Mouse (Mus musculus) lung, embryonic 14.5 days (tissue): Measurements from ENCODE around the gene Elp6. TPM values are rescaled to one million over a fixed set of nuclear protein-coding genes. Genes with fewer than 3 reads are reported as not detected.

Experiments used
- ATAC-seq: fragments of 200-750 bp; cut with Nextera tagmentation; 2 replicates; pipeline ENCODE4 v1.8.0; 2017; ENCODE audit warnings: mild to moderate bottlenecking, moderate TSS enrichment, moderate library complexity; ENCODE audit not compliant: insufficient read depth
- DNase-seq: peaks from one replicate; pipeline ENCODE4 v3.0.0-alpha.2; 2015
- H3K27ac ChIP-seq: fragments of 300-500 bp; sonication (generic); 2 replicates; pipeline ENCODE4 v1.5.1; 2014; ENCODE audit warnings: low read depth, mild to moderate bottlenecking, moderate library complexity
- H3K27me3 ChIP-seq: fragments of 300-500 bp; sonication (generic); 2 replicates; pipeline ENCODE4 v1.6.1; 2014; ENCODE audit warnings: low read length, control low read depth; ENCODE audit not compliant: insufficient read depth
- H3K36me3 ChIP-seq: fragments of 300-500 bp; sonication (generic); 2 replicates; pipeline ENCODE4 v1.6.1; 2014; ENCODE audit warnings: control low read depth; ENCODE audit not compliant: insufficient read depth
- H3K4me1 ChIP-seq: fragments of 300-500 bp; sonication (generic); 2 replicates; pipeline ENCODE4 v1.6.1; 2014; ENCODE audit warnings: antibody characterized with exemption, control low read depth; ENCODE audit not compliant: insufficient read depth
- H3K4me2 ChIP-seq: fragments of 300-500 bp; sonication (generic); 2 replicates; pipeline ENCODE4 v1.6.1; 2014; ENCODE audit warnings: mild to moderate bottlenecking
- H3K4me3 ChIP-seq: fragments of 300-500 bp; sonication (generic); 2 replicates; pipeline ENCODE4 v1.5.1; 2014; ENCODE audit warnings: low read depth, low read length
- H3K9ac ChIP-seq: fragments of 300-500 bp; sonication (generic); 2 replicates; pipeline ENCODE4 v1.6.1; 2014
- H3K9me3 ChIP-seq: fragments of 300-500 bp; sonication (generic); 2 replicates; pipeline ENCODE4 v1.6.1; 2016; ENCODE audit warnings: low read depth, low read length, control low read depth
- CTCF ChIP-seq: IDR thresholded peaks from 2 replicates; pipeline ENCODE4 v1.5.1; 2016; ENCODE audit warnings: antibody characterized with exemption, low read depth
- WGBS: fragments of 180-500 bp; shearing (Covaris S2); extraction: QIAGEN DNeasy Blood & Tissue Kit; methylation state at CpG from one replicate; pipeline ENCODE4 v1.1.7; 2014; 5-methylcytosine and 5-hydroxymethylcytosine counted together
- polyA plus RNA-seq: library from polyadenylated mRNA; unstranded; fragments of >200 nt; fragmentation: Nextera tagmentation; extraction: Ambion mirVana; gene quantifications from 2 replicates; pipeline ENCODE4 v1.2.1, GENCODE M21; 2014

The Elp6 gene
- polyA plus RNA-seq, 1 experiment from 2014 or later: 30.8 TPM

- Histone ChIP-seq H3K4me1 (no peaks in the 10 kb centered on the region), H3K36me3 (no peaks in the 10 kb centered on the region), H3K27ac (no peak overlapping the region), H3K9ac (no peak overlapping the region), H3K27me3 (no peaks in the 10 kb centered on the region), H3K4me3 (no peak overlapping the region), H3K4me2 (no peak overlapping the region), H3K9me3 (no peaks in the 10 kb centered on the region)
- WGBS: 85% methylated on average over 3 of the region's 3 CpGs
- TF ChIP-seq CTCF: no peak
- no peak for ATAC-seq
- no peak for DNase-seq
Measured at GRCm38 (mm10) chr9:110272330-110272729, 32.6 kb upstream of the Elp6 start.

GRCm38 (mm10) chr9:110273507-110273906 is 31.5 kb upstream of the Elp6 start:
- Histone ChIP-seq H3K9me3 (no peaks in the 10 kb centered on the region), H3K9ac (no peak overlapping the region), H3K4me3 (no peak overlapping the region), H3K27me3 (no peaks in the 10 kb centered on the region), H3K36me3 (no peaks in the 10 kb centered on the region), H3K27ac (no peak overlapping the region), H3K4me1 (no peaks in the 10 kb centered on the region), H3K4me2 (no peak overlapping the region)
- WGBS: 57% methylated on average over 4 of the region's 4 CpGs
- DNase-seq (no peak), ATAC-seq (no peak)
- TF ChIP-seq CTCF: no peak

- Histone ChIP-seq H3K9me3 (no peaks in the 10 kb centered on the region), H3K4me2 (no peak overlapping the region), H3K27me3 (no peaks in the 10 kb centered on the region), H3K36me3 (no peaks in the 10 kb centered on the region), H3K4me1 (no peaks in the 10 kb centered on the region), H3K9ac (no peak overlapping the region), H3K27ac (no peak overlapping the region), H3K4me3 (no peak overlapping the region)
- WGBS: 60% methylated on average over 5 of the region's 5 CpGs
- peak; percentile 2; the same call in 1 of the 2 replicates for TF ChIP-seq CTCF
- ATAC-seq (no peak), DNase-seq (no peak)
Measured at GRCm38 (mm10) chr9:110275882-110276281, 29.1 kb upstream of the Elp6 start.

- ATAC-seq (no peak), DNase-seq (no peak)
- no peak overlapping the region for H3K27ac ChIP-seq
- H3K4me1 ChIP-seq: no peaks in the 10 kb centered on the region
- no peak for TF ChIP-seq CTCF
- no peaks in the 10 kb centered on the region for H3K27me3 ChIP-seq
- no peaks in the 10 kb centered on the region for H3K36me3 ChIP-seq
- H3K9me3 ChIP-seq: no peaks in the 10 kb centered on the region
- 37% methylated on average over 8 of the region's 8 CpGs for WGBS
- H3K4me3 ChIP-seq: no peak overlapping the region
- H3K4me2 ChIP-seq: no peak overlapping the region
- no peak overlapping the region for H3K9ac ChIP-seq
Measured at GRCm38 (mm10) chr9:110277431-110277881, 27.5 kb upstream of the Elp6 start.

- no peak for DNase-seq
- H3K27me3 ChIP-seq: no peaks in the 10 kb centered on the region
- no peak overlapping the region for H3K4me3 ChIP-seq
- no peak overlapping the region for H3K27ac ChIP-seq
- H3K4me1 ChIP-seq: no peaks in the 10 kb centered on the region
- no peaks in the 10 kb centered on the region for H3K9me3 ChIP-seq
- 88% methylated on average over 8 of the region's 10 CpGs for WGBS
- TF ChIP-seq CTCF: no peak
- no peaks in the 10 kb centered on the region for H3K36me3 ChIP-seq
- H3K4me2 ChIP-seq: no peak overlapping the region
- no peak overlapping the region for H3K9ac ChIP-seq
- ATAC-seq: no peak
Measured at GRCm38 (mm10) chr9:110284075-110284697, 20.8 kb upstream of the Elp6 start.

GRCm38 (mm10) chr9:110287321-110287924 is 17.6 kb upstream of the Elp6 start:
- H3K4me3 ChIP-seq: no peak overlapping the region
- no peak overlapping the region for H3K27ac ChIP-seq
- DNase-seq (no peak), ATAC-seq (no peak)
- no peaks in the 10 kb centered on the region for H3K4me1 ChIP-seq
- WGBS: 76% methylated on average over 7 of the region's 7 CpGs
- TF ChIP-seq CTCF: no peak
- H3K9ac ChIP-seq: no peak overlapping the region
- H3K9me3 ChIP-seq: no peaks in the 10 kb centered on the region
- no peak overlapping the region for H3K4me2 ChIP-seq
- H3K27me3 ChIP-seq: no peaks in the 10 kb centered on the region
- H3K36me3 ChIP-seq: no peaks in the 10 kb centered on the region

- Histone ChIP-seq H3K27ac (no peak overlapping the region), H3K27me3 (no peaks in the 10 kb centered on the region), H3K36me3 (no peaks in the 10 kb centered on the region), H3K4me3 (no peak overlapping the region), H3K4me1 (no peaks in the 10 kb centered on the region), H3K4me2 (no peak overlapping the region), H3K9ac (no peak overlapping the region), H3K9me3 (no peaks in the 10 kb centered on the region)
- ATAC-seq (no peak), DNase-seq (no peak)
- TF ChIP-seq CTCF: no peak
- 67% methylated on average over 12 of the region's 12 CpGs for WGBS
Measured at GRCm38 (mm10) chr9:110293254-110293718, 11.7 kb upstream of the Elp6 start.
